Mouse (Mus musculus) cortical plate, adult 2 months (tissue): ENCODE data around the gene Gm20441. TPM values are rescaled to one million over a fixed set of nuclear protein-coding genes. Genes with fewer than 3 reads are reported as not detected.

ENCODE experiments used
- H3K27ac ChIP-seq: fragments of 200-500 bp; 2 replicates; pipeline ENCODE4 v1.5.1; 2012; ENCODE audit warnings: low read length, control low read depth, inconsistent platforms; ENCODE audit not compliant: insufficient read depth
- H3K4me1 ChIP-seq: fragments of 200-500 bp; 2 replicates; pipeline ENCODE4 v1.6.1; 2011; ENCODE audit warnings: low read length; ENCODE audit not compliant: control insufficient read depth, insufficient read depth
- H3K4me3 ChIP-seq: fragments of 200-500 bp; 2 replicates; pipeline ENCODE4 v1.5.1; 2011; ENCODE audit warnings: mild to moderate bottlenecking, low read length, control low read depth; ENCODE audit not compliant: insufficient read depth
- CTCF ChIP-seq: fragments of 200-500 bp; IDR thresholded peaks from 2 replicates; pipeline ENCODE4 v1.5.1; 2011; ENCODE audit warnings: mild to moderate bottlenecking, control low read depth, low read length; ENCODE audit not compliant: insufficient read depth; ENCODE audit errors: extremely low read depth
- POLR2A ChIP-seq: fragments of 200-500 bp; IDR thresholded peaks from 2 replicates; pipeline ENCODE4 v1.6.1; 2011; ENCODE audit warnings: mild to moderate bottlenecking, low read length, control low read depth; ENCODE audit not compliant: insufficient read depth; ENCODE audit errors: extremely low read depth
- polyA plus RNA-seq: library from polyadenylated mRNA; depleted of rRNA; stranded (reverse); fragments of >200 nt; gene quantifications from 2 replicates; pipeline ENCODE4 v1.2.3, GENCODE M21; 2012

Gene Gm20441
- polyA plus RNA-seq, 1 experiment, result not detected

DNA sequence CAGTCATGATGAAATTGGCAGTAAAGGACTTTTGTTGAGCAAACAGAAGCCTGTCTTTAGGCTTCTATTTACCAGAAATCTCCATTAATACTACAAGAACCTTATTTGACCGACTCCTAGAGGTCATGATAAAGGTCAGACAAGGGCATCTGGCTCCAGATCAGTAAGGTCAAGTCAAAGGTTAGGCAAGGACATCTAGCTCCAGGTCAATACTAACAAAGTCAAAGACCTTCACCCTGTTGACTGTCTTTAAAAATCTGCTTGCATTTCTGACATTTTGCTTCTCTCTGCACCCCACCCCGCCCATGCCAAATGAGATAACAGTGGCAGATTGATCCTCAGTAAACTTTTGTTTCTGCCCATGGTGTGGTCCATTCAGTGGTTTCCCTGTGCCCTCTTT is 23.5 kb upstream of the Gm20441 start:
- Histone ChIP-seq H3K4me3 (no peak overlapping the region), H3K27ac (no peak overlapping the region), H3K4me1 (no peaks in the 10 kb centered on the region)
- TF ChIP-seq CTCF (no peak), POLR2A (no peak)

DNA sequence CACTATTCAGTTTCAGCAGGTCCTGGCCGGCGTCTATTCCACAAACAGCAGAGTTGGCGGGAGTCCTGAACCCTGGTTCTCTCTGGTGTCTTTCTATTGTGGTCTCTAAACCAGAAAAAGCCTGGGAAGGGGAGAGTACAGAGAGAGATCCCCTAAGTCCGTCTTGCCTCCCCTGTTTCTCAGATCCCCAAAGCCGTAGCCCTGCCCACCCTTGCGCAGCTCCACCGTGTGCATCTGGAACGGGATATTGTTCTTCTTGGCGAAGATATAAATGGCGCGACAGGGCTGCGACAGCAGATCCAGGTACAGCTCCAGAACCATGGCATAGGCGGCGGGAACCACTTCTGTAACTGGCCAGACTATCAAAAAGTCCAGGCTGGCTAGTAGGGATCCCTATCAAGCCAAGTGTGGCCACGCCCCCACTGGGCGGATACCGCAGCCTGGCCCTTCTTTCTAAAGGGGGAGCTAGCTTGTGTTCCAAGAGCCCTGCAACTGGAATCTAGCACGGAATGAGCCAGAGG is 17.5 kb upstream of the Gm20441 start, which contains the start of gene Gstt1:
TSS of gene Gstt1 (minus strand) at position 409 of the 521 bp plus-strand sequence.
- no peaks in the 10 kb centered on the region for H3K4me1 ChIP-seq
- no peak within 1 kb of the TSS for H3K27ac ChIP-seq
- 0 out of 2 replicates have a peak, but pooled peaks have one; percentile 19 for TF ChIP-seq POLR2A
- TF ChIP-seq CTCF, result no peak

DNA sequence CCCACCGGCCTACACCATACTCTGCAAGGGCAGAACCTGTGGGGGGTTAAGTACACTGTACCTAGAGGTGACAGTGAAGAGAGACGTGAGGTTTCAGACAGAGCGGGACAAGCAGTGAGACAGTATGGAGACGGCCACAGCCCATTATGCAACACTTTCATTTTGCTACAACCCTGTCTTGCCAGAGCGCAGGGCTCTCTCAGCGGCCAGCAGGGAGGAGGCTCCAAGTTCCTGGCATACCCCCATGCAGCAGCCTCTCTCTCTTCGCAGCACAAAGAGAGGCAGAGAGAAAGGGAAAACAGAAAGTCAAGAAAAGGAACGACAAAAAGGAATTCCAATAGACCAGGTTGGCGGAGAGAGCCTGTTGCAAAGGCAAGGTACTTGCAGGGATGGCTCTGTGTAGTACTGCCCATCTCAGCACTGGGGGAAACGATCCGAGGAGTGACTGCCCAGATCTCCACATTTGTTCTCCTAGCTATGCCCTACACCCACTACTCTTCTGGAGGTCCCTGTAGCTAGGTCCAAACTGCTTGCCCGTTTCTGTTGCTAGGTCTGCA is 16.9 kb upstream of the Gm20441 start:
- no peak overlapping the region for H3K27ac ChIP-seq
- TF ChIP-seq POLR2A (no peak), CTCF (no peak)

More for the DNA sequence above, 17.5 kb upstream of the Gm20441 start, which contains the start of gene Gstt1:
- H3K4me3 ChIP-seq, result peak within 1 kb of the TSS; percentile 45

DNA sequence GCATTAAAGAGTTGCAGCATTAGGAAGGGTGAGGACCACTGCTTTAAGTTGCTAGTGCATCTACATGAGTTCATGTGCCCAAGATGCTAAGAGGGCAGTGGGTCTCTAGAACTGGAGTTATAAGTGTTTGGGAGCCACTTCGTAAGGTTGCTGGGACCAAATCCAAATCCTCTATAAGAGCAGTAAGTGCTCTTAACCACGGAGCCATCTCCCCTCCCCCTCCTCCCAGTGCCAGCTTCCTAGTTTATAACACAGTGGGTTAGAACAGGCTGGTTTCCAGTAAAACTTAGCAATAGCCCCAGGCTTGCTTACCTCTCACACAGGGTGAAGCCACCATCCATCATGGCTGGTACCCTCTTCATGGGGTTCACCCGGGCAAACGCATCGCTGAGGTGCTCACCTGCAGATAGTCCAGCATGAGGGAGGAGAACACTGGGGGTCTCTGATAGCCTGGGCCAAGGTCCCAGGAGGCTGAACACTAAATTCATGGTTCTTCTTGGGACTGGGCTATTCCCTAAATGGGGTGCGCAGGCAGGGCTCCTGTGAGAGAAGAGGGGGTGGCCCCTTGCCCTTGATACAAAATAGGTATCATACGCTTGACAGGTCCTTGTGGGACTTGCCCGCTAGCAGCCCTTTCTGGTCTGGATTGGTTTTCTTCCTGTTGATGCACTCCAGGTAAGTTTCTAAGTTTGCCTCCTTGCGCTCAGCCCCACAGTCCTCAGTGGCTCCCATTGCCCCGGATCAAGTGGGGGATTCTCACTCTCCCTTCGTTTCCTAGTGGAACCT is 16.2 kb upstream of the Gm20441 start:
- H3K4me1 ChIP-seq, result no peaks in the 10 kb centered on the region
- peak overlapping the region; percentile 45; the same call in 1 of the 2 replicates for H3K4me3 ChIP-seq
- no peak overlapping the region for H3K27ac ChIP-seq
- TF ChIP-seq CTCF, result no peak

More for the DNA sequence above, 16.9 kb upstream of the Gm20441 start:
- H3K4me1 ChIP-seq, result no peaks in the 10 kb centered on the region
- peak overlapping the region; percentile 45 for H3K4me3 ChIP-seq

DNA sequence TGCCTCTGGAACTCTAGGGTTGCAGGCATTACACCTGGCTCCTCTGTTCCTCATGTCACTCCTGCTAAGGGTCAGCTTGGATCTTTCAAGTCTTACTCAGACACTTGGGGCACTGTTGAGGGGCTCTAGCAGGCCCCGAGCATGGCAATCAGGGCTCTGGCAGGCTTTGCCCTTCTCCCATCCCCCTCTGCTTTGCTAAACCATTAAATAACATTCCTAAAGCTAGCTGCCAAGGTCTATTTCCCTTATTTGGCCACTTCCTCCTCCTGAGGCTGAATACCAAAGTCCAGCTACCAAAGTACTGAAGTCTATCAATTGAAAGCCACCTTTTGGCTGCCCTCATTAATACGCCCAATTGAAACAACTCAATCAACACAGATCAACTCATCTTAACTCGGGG is 14.1 kb upstream of the Gm20441 start:
- H3K27ac ChIP-seq, result no peak overlapping the region
- TF ChIP-seq CTCF, result no peak
- TF ChIP-seq POLR2A, result no peak
- H3K4me3 ChIP-seq, result no peak overlapping the region
- no peaks in the 10 kb centered on the region for H3K4me1 ChIP-seq

DNA sequence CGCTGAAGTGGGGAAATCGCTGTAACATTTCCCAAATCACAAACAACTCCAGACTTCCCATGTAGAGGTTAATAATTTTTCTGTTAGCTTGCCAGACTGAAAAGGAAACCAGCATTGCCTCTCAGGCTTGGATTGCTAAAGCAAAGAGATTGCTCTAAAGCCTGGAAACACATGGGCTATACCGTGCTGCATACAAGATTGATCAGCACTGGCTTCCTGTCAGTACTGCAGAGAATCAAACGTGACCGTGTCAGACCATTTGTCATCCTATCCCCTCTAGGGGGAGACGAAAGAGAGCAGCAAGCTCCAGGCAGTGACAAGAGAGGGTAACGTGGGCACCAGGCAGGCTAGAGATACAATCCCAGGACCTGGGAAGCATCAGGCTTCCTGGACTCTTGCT is 10.0 kb upstream of the Gm20441 start:
- no peak overlapping the region for H3K27ac ChIP-seq
- TF ChIP-seq POLR2A, result no peak
- no peak for TF ChIP-seq CTCF
- H3K4me3 ChIP-seq, result no peak overlapping the region
- no peaks in the 10 kb centered on the region for H3K4me1 ChIP-seq

DNA sequence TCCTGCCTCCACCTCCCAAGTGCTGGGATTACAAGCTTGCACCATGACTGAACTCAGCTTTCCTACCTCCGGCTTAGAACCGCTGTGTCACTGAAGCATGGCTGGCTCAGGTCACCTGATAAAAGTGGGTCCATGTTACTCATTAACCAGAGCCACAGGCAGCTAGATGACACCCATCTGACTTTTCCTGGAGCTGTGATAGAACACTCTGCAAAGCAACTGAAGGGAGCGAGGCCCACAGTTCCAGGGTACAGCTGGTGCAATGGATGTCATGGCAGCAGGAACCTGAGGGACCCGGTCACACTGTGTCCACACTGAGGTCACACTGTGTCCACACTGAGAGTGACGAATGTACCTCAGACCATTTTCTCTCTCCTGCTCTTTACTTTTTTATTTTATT is 9.1 kb upstream of the Gm20441 start:
- TF ChIP-seq POLR2A, result no peak
- no peak for TF ChIP-seq CTCF
- Histone ChIP-seq H3K4me1 (no peaks in the 10 kb centered on the region), H3K27ac (no peak overlapping the region), H3K4me3 (no peak overlapping the region)

DNA sequence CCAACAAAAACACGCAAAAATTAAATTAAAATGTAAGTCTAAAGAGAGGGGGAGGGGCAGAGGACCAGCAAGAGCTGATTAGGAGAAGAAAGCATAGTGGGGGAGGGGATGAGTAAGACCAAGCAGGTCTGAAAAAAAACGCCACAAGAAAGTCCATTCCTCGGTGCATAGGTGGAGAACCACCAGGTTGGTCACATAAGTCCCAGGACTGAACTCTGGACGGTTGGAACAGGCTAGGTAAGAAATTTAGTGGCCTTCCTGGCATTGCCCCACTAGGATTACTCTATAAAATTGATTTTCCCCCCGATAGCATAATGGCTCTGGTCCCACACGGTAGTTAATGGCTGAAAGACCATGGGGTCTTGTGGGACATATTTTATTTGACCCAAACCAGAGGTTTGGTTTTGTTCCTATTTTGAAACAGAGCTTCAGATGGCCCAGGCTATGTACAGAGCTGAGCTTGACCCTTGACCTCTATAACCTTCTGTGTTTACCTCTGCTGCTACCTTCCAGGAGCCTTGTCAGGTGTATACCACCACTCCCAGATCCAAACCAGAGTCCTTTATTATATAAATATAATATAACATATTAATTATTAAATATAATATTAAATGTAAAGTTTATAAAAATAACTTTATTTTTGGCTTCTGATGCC is 8.5 kb upstream of the Gm20441 start:
- H3K27ac ChIP-seq, result no peak overlapping the region
- TF ChIP-seq POLR2A, result no peak
- TF ChIP-seq CTCF, result no peak
- no peaks in the 10 kb centered on the region for H3K4me1 ChIP-seq
- H3K4me3 ChIP-seq, result no peak overlapping the region

DNA sequence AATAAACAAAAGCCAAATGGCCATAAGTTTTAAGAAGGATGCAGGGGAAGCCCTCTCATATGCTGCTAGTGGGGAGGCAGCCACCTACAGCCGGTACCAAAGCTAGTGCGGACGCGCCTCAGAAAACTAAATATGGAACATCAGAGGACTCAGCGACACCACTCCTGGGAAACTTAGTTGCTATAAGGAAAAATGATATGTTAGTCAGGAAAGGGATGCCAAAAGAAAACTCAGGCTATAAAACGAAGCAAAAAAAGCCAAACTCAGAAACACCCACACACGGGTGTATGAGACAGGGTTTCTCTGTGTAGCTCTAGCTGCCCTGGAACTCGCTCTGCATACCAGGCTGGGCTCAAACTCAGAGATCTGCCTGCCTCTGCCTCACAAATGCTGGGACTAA is 7.5 kb upstream of the Gm20441 start:
- Histone ChIP-seq H3K27ac (no peak overlapping the region), H3K4me3 (no peak overlapping the region), H3K4me1 (no peaks in the 10 kb centered on the region)
- TF ChIP-seq POLR2A (no peak), CTCF (no peak)

DNA sequence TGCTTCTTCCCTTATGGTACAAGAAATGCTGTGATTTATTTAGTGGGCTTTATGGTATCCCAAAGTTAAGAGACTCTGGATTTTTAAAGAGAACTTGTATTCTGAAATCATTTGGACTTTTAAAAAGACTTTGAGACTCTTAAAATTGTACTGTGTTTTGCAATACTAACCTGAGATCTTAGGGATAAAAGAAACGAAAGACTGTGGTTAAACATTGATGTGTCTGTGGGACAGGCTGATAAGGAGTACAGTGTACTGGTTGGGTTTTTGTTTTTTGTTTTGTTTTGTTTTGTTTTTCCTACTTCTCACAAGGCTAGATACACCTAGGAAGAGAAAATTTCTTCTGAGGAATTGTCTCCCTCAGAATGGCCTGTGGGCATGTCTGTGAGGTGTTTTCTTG is 4.7 kb upstream of the Gm20441 start:
- TF ChIP-seq CTCF (no peak), POLR2A (no peak)
- no peak overlapping the region for H3K4me3 ChIP-seq
- no peaks in the 10 kb centered on the region for H3K4me1 ChIP-seq
- H3K27ac ChIP-seq, result no peak overlapping the region
